Mouse (Mus musculus) lung, adult 2 months (tissue): ENCODE data around the gene Gmppa. TPM values are rescaled to one million over a fixed set of nuclear protein-coding genes. Genes with fewer than 3 reads are reported as not detected.

ENCODE experiments used
- DNase-seq: peaks from one replicate; pipeline ENCODE4 v3.0.0; 2022
- H3K4me1 ChIP-seq: fragments of 200-500 bp; 2 replicates; pipeline ENCODE4 v1.6.1; 2011; ENCODE audit warnings: low read length; ENCODE audit not compliant: control insufficient read depth, insufficient read depth
- H3K4me3 ChIP-seq: fragments of 200-500 bp; replicated peaks from 2 replicates; pipeline ENCODE3; 2011; ENCODE audit warnings: low read depth, mild to moderate bottlenecking, control low read depth, low read length; ENCODE audit errors: extremely low read depth
- CTCF ChIP-seq: fragments of 200-500 bp; IDR thresholded peaks from 2 replicates; pipeline ENCODE4 v1.5.1; 2011; ENCODE audit warnings: mild to moderate bottlenecking, low read length, control low read depth; ENCODE audit not compliant: insufficient read depth
- POLR2A ChIP-seq: fragments of 200-500 bp; IDR thresholded peaks from 2 replicates; pipeline ENCODE4 v1.6.1; 2011; ENCODE audit warnings: low read depth, mild to moderate bottlenecking, control low read depth, low read length, borderline replicate concordance; ENCODE audit errors: extremely low read depth
- WGBS: fragments of 180-500 bp; shearing (Covaris S2); methylation state at CpG from one replicate; pipeline ENCODE4 v1.1.7; 2018; 5-methylcytosine and 5-hydroxymethylcytosine counted together
- polyA plus RNA-seq: library from polyadenylated mRNA; depleted of rRNA; stranded (reverse); fragments of >200 nt; gene quantifications from 2 replicates; pipeline ENCODE4 v1.2.3, GENCODE M21; 2012

Gmppa gene
- polyA plus RNA-seq, 1 experiment, result 125 TPM

DNA sequence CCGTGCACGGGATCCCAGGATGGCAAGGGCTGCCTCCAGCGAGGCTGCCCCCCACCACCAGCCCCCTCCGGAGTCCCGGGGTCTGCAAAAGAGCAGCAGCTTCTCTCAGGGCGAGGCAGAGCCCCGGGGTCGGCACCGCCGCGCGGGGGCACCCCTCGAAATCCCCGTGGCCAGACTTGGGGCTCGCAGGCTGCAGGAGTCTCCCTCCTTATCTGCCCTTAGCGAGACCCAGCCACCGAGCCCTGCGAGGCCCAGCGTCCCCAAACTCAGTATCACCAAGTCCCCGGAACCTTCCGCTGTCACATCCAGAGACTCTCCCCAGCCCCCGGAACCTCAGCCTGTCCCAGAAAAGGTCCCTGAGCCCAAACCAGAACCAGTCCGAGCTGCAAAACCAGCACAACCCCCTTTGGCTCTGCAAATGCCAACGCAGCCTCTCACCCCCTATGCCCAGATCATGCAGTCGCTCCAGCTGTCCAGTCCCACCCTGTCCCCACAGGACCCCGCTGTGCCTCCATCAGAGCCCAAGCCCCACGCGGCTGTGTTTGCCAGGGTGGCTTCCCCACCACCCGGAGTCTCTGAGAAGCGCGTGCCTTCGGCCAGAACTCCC, 13.4 kb upstream of the Gmppa start:
- 16% methylated on average over 32 of the region's 32 CpGs for WGBS
- TF ChIP-seq CTCF (no peak), POLR2A (no peak)
- Histone ChIP-seq H3K4me1 (no peaks in the 10 kb centered on the region), H3K4me3 (no peak overlapping the region)
- DNase-seq, result no peak

DNA sequence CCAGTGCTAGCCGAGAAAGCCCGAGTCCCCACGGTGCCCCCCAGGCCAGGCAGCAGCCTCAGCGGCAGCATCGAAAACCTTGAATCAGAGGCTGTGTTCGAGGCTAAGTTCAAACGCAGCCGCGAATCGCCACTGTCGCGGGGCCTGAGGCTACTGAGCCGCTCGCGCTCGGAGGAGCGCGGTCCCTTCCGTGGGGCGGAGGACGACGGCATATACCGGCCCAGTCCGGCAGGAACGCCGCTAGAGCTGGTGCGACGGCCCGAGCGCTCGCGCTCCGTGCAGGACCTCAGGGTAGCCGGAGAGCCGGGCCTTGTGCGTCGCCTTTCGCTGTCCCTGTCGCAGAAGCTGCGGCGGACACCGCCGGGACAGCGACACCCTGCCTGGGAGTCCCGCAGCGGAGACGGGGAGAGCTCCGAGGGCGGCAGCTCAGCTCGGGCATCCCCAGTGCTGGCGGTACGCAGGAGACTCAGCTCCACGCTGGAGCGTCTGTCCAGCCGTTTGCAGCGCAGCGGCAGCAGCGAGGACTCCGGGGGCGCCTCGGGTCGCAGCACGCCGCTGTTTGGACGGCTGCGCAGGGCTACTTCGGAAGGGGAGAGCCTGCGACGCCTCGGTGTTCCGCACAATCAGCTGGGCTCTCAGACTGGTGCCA, 12.8 kb upstream of the Gmppa start:
- H3K4me1 ChIP-seq, result no peaks in the 10 kb centered on the region
- no peak overlapping the region for H3K4me3 ChIP-seq
- TF ChIP-seq CTCF (no peak), POLR2A (no peak)
- 5% methylated on average over 71 of the region's 71 CpGs for WGBS
- no peak for DNase-seq

DNA sequence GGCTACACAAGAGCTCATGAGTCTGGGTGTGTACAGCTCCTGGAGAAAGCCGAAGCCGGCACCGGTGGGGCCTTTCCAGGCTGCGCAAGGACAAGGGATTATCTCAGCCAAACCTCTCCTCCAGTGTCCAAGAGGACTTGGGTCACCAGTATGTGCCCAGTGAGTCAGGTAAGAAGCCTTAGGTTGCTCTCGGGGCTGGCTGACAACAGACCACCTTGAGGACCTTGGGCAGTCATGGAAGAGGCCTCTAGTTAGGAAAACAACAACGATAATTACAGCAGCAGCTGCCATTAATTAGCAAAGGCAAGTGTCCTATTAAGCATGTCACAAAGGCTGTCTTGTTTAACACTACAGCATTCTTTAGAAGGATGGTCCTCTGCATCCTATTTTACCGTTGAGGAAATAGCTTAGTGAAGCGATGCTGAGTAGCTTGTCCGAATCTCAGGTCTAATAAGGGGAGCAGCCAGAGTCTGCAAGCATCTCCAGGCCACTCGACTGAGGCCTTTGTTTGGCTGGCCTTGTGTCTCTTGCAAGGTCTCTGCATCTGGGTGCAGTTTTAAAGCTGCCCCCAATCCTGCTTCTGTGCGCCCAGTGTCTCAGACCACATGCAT, 11.8 kb upstream of the Gmppa start:
- WGBS, result 79% methylated on average over 11 of the region's 11 CpGs
- DNase-seq, result no peak
- no peak for TF ChIP-seq CTCF
- TF ChIP-seq POLR2A, result no peak
- Histone ChIP-seq H3K4me3 (no peak overlapping the region), H3K4me1 (no peaks in the 10 kb centered on the region)

DNA sequence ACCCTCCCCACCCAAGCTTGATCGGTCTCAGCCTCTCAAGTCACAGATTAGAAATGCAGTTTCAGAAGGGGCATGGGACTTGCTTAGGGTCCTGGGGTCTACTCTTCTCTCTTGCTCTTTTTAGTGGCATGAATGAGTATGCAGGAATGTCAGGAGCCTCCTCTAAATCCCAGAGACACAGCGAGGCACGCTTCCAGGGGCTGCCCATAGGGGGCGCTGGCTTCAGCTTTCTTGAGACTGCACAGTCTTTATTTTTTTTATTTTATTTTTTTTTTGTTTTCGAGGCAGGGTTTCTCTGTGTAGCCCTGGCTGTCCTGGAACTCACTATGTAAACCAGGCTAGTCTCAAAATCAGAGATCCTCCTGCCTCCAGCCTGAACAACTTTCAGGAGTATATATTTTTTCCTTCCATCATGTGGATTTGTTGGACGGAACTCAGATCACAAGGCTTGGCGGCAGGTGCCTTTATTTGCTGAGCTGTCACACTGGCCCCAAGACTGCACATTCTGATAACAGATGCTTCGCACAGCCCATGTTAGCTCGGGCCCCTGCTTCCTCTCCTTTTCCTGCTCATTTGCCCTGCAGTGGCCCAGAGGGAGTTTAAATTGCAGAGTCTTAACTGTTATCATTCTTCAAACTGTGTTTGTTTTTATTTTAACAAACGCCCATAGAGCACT, 9.8 kb upstream of the Gmppa start:
- 29% methylated on average over 10 of the region's 10 CpGs for WGBS
- Histone ChIP-seq H3K4me3 (no peak overlapping the region), H3K4me1 (no peaks in the 10 kb centered on the region)
- TF ChIP-seq CTCF (peak; percentile 63), POLR2A (no peak)
- DNase-seq, result peak; percentile 28

DNA sequence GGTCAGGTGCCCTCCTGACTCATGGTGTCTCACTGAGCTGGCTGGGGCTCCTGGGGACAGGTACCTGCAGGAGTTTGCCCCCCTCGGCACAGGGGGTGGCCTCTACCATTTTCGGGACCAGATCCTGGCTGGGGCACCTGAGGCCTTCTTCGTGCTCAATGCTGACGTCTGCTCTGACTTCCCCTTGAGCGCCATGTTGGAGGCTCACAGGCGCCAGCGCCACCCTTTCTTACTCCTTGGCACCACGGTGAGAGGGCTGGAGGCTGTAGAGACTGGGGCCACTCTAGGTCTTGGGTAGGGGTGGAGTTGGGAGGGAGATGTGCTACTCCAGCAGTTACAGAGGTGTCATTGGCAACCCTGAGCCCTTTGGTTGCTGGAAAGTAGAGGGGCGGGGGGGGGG, 3.1 kb downstream of the Gmppa start:
- TF ChIP-seq POLR2A (no peak), CTCF (no peak)
- H3K4me3 ChIP-seq, result no peak overlapping the region
- 87% methylated on average over 8 of the region's 9 CpGs for WGBS
- peaks cover 4% of the 10 kb centered on the region; the same call in 1 of the 2 replicates for H3K4me1 ChIP-seq
- DNase-seq, result no peak

DNA sequence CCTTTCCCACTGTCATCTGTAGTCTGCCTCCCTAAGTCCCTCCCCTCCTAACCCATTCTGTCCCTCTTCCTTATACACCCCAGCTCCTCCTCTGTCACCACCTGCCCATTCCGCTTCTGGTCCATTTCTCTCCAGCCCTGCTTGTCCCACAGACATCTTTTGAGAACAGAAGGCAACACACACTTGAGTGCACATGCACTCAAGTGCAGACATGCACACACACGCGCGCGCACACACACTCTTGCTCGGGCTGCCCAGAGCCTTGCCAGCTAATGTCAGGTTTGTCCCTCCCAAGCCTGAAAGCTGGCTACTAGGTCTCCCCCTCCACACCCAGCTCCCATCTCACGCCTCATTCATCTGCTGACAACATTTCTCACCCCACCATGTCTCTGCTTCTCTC, 4.9 kb downstream of the Gmppa start:
- TF ChIP-seq POLR2A (no peak), CTCF (no peak)
- no peak for DNase-seq
- Histone ChIP-seq H3K4me1 (peaks cover 4% of the 10 kb centered on the region; the same call in 1 of the 2 replicates), H3K4me3 (no peak overlapping the region)
- 94% methylated on average over 7 of the region's 7 CpGs for WGBS

DNA sequence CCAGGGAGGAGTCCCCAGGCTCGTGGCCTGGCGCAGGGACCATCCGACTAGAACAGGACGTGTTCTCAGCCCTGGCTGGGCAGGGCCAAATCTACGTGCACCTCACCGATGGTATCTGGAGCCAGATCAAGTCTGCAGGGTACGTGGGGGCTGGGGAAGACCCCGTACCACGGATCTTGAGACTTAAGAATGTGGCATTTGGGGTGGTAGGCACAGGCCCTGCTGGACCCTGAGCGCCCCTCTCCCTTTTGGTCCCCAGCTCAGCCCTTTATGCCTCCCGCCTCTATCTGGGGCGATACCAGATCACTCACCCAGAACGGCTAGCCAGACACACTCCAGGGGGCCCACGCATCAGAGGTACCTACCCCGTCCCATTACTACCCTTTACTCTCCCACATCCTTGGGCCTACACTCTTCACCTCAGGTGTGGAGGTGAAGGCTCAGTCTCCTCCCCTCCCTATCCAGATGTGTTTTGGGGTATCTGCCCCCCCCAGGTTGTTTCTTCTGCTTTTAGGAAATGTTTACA, 5.8 kb downstream of the Gmppa start:
- 89% methylated on average over 15 of the region's 15 CpGs for WGBS
- no peak for DNase-seq
- TF ChIP-seq CTCF, result no peak
- Histone ChIP-seq H3K4me1 (0 out of 2 replicates have a peak, but pooled peaks cover 4% of the 10 kb centered on the region), H3K4me3 (no peak overlapping the region)

DNA sequence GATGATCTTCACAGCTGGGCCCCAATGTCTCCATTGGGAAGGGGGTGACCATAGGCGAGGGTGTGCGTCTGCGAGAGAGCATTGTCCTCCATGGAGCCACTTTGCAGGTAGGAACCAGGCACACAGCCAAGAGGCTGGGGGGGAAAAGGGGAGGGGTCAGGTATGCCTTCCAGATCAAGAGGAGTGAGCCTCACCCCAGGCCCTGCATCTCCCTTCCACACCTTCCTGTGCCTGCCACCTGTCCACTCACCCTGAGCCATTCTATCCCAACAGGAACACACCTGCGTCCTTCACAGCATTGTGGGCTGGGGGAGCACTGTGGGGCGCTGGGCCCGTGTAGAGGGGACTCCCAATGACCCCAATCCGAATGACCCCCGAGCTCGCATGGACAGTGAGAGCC, 6.4 kb downstream of the Gmppa start:
- 84% methylated on average over 9 of the region's 9 CpGs for WGBS
- Histone ChIP-seq H3K4me3 (no peak overlapping the region), H3K4me1 (no peaks in the 10 kb centered on the region)
- TF ChIP-seq POLR2A (no peak), CTCF (no peak)
- DNase-seq, result no peak

DNA sequence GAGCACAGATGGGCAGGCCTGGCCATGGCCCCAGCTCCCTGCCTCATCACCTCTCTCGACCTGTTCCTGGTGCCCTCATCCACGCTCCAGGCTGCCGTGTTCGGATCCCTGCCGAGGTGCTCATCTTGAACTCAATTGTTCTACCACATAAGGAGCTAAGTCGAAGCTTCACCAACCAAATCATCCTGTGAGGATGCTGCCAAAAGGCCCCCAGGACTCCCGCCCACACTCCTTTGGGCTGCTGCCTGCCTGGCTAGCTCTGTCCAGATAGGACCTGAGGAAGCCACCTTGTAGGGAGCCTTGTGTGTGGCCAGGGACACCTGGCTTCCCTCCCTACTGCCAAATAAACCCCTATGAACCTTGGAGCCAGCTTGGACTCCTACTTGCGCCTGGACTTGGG, 7.1 kb downstream of the Gmppa start:
- TF ChIP-seq POLR2A (no peak), CTCF (no peak)
- Histone ChIP-seq H3K4me1 (no peaks in the 10 kb centered on the region), H3K4me3 (no peak overlapping the region)
- WGBS, result 72% methylated on average over 8 of the region's 8 CpGs
- no peak for DNase-seq
